Comparison of ENCODE assay signal across 21 mouse cellular contexts in the genomic region with DNA sequence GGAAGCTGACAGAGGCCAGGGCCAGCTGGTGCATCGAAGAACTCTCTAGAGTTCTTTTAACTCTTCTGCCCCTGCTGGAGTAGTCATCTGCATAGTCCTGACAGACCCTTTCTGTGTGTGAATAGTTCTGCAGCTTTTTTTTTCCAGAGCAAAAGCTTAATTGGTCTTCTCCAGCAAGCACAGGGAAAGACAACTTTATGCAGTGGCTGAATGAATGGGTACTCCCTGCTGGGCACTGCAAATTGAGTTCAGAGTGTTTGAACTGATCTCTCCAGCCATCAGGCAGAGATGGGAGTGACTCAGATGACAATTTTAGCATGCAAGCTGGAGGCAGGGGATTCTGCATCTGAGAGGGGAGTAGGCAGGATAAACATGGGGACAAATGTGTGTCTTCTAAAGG.
A peak's percentile ranks its signal among the peaks of the same experiment; 100 is the strongest.
DNase-seq lines count a peak whose midpoint lies in the region; ATAC-seq lines count a peak whose summit lies in the region.
"Had no signal": no experiment of that assay in that cellular context is flagged by ENCODE, and none has a peak within 500 bp of the region (broad histone marks: within the 10 kb centered on the region; RNA-seq: fewer than 3 reads in every experiment).

No protein-coding gene starts in this region.

- 73% methylated on average over 1 of the region's 1 CpGs for WGBS in heart, embryonic 10.5 days

- H3K27me3 ChIP-seq in heart, embryonic 10.5 days (ENCODE audit: insufficient read depth, poor library complexity, severe bottlenecking): no peaks in the 10 kb centered on the region
- H3K27me3 ChIP-seq: embryonic facial prominence, embryonic 13.5 days; heart, embryonic 13.5 days had no signal

- no peaks in the 10 kb centered on the region for H3K36me3 ChIP-seq in heart, embryonic 10.5 days
- H3K36me3 ChIP-seq: embryonic facial prominence, embryonic 13.5 days; G1E; heart, embryonic 13.5 days had no signal

- no peaks in the 10 kb centered on the region for H3K4me1 ChIP-seq in heart, embryonic 10.5 days
- H3K4me1 ChIP-seq: heart, embryonic 13.5 days had no signal

- no peak overlapping the region for H3K4me3 ChIP-seq in heart, embryonic 10.5 days
- H3K4me3 ChIP-seq: embryonic facial prominence, embryonic 13.5 days; heart, adult 2 months; heart, embryonic 13.5 days had no signal

- no peak for ATAC-seq in monocyte, adult 5-6 weeks (replicated peaks; ENCODE audit: insufficient number of reproducible peaks, low FRiP score, low TSS enrichment, poor library complexity, severe bottlenecking)
- ATAC-seq: forebrain, embryonic 14.5 days; hindbrain, embryonic 16.5 days had no signal

- peak; percentile 41 for DNase-seq in heart, embryonic 10.5 days (ENCODE audit: low spot score)
- DNase-seq in heart, adult 8-10 months (ENCODE audit: low spot score): no peak
- DNase-seq in Muller cell, postnatal 12 days (ENCODE audit: inconsistent ontology term): peak; percentile 62
- DNase-seq in ZHBTc4 (ENCODE audit: low read depth, low spot score): peak; percentile 56
- DNase-seq in embryo, embryonic 9.5 days (ENCODE audit: extremely low spot score): peak; percentile 9
- DNase-seq in spleen, postnatal 10 days (ENCODE audit: low spot score in 2 of 2): no peak
- DNase-seq in layer of hippocampus, adult 9-10 months (ENCODE audit: low spot score): no peak
- DNase-seq: adrenal gland, postnatal 10 days; cerebellum, adult 18-20 months; cerebellum, adult 9-11 months; cerebellum, postnatal 36 days; gastrocnemius, postnatal 14 days; heart, adult 2 months; heart, postnatal 36 days; kidney, adult 11 months had no signal

- no peaks in the 10 kb centered on the region for H3K9me3 ChIP-seq in heart, embryonic 10.5 days
- H3K9me3 ChIP-seq: embryonic facial prominence, embryonic 13.5 days; G1E; heart, embryonic 13.5 days had no signal

- no peak overlapping the region for H3K27ac ChIP-seq in heart, embryonic 10.5 days
- H3K27ac ChIP-seq: embryonic facial prominence, embryonic 13.5 days; heart, adult 2 months; heart, embryonic 13.5 days had no signal

Comparison
In these comparisons a context has a peak if more than half of its experiments do, and no peak if none do; other contexts are left out.
1. DNase-seq: peak in heart, embryonic 10.5 days (single experiment), Muller cell, postnatal 12 days (single experiment), ZHBTc4 (single experiment) and embryo, embryonic 9.5 days (single experiment); none in heart, adult 8-10 months (single experiment), spleen, postnatal 10 days (0 of 2) and layer of hippocampus, adult 9-10 months (single experiment).